Mouse (Mus musculus): ENCODE results near the gene Cfap126.

Gene Cfap126

DNA sequence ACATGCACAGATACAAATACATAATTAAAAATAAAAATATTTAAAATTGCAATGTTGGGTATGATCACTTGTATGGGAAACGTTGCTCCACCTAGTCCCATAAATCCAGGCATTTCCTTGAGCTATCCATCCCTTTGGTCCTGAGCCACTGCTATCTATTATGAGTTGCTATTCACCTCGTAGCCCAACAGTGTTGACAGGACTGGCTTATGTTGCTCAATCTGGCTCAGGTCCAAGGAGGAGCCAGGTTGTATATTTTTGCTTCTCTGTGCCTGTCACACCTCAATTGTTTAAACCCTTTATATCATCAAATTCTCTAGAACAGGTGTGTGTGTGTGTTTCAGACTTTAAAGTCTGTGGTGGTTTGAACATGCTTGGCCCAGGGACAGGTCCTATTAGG, 23.0 kb upstream of the Cfap126 start:
- in situ Hi-C loops (cut with MboI; ENCODE audit: unreplicated experiment in 2 of 2) = no loop called here

DNA sequence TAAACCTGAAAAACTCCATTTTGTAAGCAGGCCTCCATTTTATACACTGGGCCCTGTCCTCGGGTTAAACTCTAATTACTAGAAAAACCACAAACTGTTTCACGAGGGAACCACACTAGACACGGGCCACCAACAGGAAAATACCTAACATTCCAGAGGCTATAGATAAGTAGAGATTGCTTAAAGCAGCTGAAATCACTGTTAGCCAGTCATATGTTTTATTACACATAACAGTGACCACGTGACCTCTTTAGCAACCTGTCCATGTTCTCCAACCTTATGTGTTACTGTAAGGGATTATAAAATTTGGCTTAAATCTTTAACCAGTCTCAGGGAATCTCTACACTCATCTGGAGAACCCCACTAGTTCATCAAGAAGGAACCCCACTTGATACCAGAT, 19.3 kb upstream of the Cfap126 start:
- in situ Hi-C loops (cut with MboI; ENCODE audit: unreplicated experiment in 2 of 2) = no loop called here

DNA sequence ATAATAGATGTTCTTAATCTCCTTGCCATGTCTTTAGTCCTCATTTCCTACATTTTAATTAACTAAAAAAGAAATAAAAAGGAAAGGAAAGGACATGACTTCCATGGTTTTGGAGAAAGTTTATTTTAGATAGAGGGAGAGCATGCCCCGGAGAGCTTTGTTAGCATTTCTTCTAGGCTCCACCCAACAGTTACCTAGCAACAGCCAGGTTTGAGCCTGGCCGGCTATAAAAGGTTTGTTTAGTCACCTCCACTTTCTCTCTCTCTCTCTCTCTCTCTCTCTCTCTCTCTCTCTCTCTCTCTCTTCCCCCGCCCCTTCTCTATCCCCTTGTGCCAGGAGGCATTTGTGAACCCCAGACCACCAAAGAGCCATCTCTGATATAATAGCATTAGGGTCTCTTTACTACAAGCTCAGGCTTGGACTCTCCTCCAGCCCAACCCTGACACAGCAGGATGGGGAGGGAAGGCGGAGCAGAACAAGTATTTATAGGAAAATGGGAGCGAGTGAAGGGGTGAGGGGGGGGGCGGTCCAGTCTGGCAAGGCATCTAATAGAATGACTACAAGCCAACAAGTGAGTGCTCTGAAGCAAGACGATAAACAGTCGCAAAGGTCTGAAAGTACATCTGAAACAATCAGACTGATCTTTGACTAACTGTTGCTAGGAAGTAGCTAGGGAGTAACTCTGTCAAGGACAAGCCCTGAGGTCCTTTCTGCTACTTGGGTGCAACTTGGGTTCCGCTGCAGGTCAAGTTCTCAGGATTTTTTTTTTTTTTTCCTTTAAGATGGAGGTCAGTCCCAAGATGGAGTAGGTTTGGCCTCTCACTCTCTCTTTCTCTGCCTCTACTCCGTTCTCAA, 17.4 kb upstream of the Cfap126 start:
- in situ Hi-C loops (cut with MboI; ENCODE audit: unreplicated experiment in 2 of 2) = no loop called here

DNA sequence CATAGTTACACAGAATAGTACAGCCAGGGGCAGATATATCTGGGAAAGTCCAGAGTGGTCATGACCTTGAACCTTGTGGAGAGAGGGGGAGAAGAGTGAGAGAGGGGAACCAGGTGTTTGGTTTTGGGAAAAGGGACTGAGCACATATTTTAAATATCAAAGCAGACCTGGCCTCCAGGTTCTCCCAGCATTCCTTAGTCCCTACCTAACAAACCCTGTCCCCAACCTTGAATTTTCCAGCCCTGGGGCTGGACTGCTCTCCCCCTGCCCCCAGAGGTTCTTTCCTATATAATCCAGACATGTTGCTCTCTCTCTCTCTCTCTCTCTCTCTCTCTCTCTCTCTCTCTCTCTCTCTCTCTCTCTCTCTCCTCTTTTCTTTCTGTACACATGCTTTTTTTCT, 16.6 kb upstream of the Cfap126 start:
- in situ Hi-C loops (cut with MboI; ENCODE audit: unreplicated experiment in 2 of 2) = no loop called here

DNA sequence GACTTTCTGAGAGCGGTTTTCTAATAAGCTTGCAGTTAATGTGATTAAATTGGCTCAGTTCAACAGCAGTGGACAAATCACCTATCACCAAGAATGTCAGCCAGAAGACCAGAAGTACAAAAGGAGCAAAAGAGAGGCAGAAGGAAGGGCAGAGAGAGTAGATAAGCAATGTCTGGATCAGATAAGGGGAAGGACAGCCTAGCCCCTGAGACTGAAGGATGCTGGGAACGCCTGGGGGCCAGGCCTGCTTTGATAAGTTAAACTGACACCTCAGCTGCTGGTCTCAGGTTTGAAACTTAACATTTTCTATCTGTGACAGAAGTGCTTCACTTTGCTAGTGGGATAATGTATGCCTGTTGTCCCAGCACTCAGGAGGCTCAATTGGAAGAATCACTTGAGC, 16.1 kb upstream of the Cfap126 start:
- in situ Hi-C loops (cut with MboI; ENCODE audit: unreplicated experiment in 2 of 2) = no loop called here

DNA sequence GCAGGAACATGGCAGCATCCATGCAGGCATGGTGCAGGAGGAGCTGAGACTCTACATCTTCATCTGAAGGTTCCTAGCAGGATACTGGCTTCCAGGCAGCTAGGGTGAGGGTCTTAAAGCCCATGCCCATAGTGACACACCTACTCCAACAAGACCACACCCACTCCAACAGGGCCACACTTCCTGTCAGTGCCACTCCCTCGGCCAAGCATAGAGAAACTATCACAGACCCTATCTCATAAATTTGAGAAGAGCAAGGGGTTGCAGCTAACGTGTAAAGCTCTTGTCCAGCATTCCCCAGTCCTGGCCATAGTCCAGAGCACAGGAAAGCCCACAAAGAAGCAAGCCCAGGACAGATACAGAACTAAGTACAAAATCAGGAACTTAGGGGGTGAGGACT, 12.7 kb upstream of the Cfap126 start:
- in situ Hi-C loops (cut with MboI; ENCODE audit: unreplicated experiment in 2 of 2) = loop anchor here (5.0 to 25.0 kb wide), 3 partner anchors 59 to 386 kb away; no protein-coding TSS in a partner anchor

DNA sequence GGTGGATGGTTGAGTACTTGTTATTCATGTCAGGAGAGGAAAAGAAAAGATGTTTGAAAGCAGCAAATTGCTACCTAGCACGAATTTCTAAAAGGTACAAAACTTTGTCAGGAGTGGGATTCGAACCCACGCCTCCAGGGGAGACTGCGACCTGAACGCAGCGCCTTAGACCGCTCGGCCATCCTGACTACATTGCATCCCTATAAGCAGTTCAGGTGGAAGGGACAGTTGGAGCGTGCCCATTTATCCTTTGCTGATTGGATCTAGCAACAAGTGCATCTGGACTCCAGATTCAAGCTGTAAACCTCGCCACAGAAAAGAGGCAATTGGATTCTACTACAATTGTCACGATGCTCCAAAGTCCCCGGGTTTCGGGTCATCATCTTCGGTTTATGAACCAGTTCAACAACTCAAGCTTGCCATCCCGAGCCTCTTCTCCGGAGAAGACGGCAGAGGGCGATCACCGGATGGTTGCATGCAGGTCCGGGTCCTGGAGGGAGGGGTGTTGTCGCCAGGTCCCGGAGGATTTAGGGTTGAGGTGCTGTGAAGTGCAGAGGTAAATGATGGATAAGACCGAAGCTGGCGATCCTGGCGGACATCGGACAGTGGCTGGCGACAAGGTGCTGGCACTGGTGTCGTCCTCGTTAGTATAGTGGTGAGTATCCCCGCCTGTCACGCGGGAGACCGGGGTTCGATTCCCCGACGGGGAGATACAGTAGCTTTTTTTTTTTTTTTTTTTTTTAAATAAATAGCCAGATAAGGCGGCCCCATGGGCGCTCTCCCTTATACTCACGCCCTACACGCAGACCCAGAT, 11.8 kb upstream of the Cfap126 start:
- in situ Hi-C loops (cut with MboI; ENCODE audit: unreplicated experiment in 2 of 2) = loop anchor here (5.0 to 25.0 kb wide), 3 partner anchors 60 to 385 kb away; no protein-coding TSS in a partner anchor

DNA sequence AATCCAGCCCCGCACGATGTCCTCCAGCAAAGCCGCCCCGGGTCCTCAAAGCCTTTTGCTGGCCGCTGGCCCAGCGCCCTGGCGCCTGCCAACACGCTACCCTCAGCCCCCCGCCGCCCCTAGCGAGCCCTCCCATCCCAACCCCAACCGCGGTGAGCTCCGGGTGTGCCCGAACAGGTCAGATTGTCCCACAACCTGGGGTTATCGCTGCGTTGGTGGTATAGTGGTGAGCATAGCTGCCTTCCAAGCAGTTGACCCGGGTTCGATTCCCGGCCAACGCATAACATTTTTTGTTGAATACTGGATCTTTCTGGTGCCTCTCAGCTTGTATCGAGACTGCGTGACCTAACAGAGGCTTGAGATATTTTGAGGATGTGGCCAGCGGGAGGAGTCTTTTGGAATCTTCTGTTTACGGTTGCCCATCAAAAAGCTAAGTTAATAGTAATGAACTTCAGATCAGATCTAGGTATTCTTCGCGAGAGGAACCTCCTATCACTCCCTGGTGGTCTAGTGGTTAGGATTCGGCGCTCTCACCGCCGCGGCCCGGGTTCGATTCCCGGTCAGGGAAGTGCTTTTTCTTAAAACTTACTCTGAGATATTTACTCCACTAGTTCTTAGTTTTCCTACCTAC, 11.1 kb upstream of the Cfap126 start:
- in situ Hi-C loops (cut with MboI; ENCODE audit: unreplicated experiment in 2 of 2) = loop anchor here (5.0 to 25.0 kb wide), 3 partner anchors 60 to 385 kb away; no protein-coding TSS in a partner anchor

DNA sequence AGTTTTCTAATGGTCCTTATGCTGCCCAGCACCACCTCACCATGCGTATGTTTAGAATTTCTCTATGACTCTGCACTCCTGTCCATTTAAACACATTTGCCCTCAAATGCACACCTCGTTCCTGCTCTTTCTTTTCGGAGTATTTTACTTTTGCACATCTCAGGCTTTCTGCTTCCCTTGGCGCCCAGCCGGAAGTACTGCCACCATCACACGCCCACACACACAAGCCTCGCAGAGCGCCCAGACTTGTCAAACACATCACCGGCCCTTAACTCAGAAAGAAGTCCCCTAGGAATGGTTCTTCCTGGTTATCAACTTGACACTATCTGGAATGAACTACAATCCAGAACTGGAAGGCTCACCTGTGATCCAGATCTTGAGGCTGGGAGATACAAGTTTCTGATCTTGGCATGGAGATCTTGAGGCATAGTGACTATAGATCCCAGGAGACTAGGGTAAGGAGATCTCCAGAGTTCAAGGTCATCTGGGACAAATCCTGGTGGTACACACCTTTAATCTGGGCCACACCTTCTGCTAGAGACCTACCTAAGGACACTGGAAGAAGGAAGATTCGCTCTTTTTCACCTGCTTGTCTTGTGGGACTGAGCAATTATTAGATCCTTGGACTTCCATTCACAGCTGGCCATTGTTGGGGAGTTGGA, 10.4 kb upstream of the Cfap126 start:
- in situ Hi-C loops (cut with MboI; ENCODE audit: unreplicated experiment in 2 of 2) = loop anchor here (5.0 to 25.0 kb wide), 3 partner anchors 61 to 384 kb away; no protein-coding TSS in a partner anchor

DNA sequence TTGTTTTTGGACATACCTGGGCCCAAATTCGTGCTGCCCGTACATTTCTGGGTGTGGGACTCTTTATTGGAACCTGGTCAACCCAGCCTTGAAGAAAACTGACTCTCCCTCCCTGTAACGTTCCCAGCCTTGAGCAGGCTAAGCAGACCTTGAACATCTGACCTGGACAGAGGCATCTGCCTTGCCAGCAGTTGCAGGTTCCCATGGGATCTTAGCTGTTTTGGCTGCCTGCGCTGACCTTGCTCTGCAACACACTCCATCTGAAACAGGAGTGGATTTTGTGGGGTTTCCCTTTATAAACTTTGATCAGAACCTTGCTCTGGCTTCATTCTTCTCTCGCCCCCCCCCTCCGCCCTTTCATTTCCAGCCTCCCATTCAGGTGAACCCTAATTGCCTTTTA, 8.5 kb upstream of the Cfap126 start:
- in situ Hi-C loops (cut with MboI; ENCODE audit: unreplicated experiment in 2 of 2) = loop anchor here in 1 of 2 experiments (25.0 kb wide), 1 partner anchor 382 kb away; no protein-coding TSS in a partner anchor

DNA sequence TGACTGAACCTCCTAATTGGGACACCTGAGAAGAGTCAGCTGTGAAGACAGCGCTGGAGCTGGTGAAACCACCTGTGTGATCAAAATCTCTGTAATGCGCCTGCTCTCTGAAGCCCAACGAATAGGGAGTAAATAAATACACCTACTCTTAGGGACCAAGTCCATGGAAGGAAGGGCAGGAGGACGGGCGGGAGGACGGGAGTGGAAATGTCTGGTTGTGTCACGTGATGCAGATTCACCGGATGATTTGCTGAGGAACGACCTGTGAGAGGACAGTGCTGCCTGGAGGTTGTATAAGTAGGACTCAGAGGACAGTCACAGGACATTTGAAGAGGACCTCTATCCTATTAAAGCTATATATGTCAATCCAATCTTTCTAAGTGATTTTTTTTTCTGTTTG, 4.1 kb upstream of the Cfap126 start:
- in situ Hi-C loops (cut with MboI; ENCODE audit: unreplicated experiment in 2 of 2) = loop anchor here (5.0 to 25.0 kb wide), 3 partner anchors 212 to 385 kb away; no protein-coding TSS in a partner anchor

DNA sequence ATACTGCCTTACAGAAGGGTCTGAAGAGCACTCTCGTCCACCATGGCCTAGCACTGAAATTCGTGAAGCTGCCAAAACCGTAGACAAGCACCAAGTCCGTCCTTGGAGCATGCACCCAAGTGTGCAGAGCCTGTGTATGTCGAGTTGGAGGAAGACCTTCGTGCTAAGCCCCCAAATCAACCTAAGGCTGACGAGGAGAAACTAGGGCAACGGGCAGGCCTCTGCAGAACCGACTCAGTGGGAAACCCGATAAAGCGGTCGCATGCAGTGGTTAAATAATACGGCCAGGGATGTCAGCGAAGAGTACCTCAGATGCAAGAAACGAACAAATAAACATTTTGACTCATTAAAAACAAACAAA, 3.1 kb upstream of the Cfap126 start:
- in situ Hi-C loops (cut with MboI; ENCODE audit: unreplicated experiment in 2 of 2) = loop anchor here (5.0 to 25.0 kb wide), 3 partner anchors 213 to 384 kb away; no protein-coding TSS in a partner anchor

DNA sequence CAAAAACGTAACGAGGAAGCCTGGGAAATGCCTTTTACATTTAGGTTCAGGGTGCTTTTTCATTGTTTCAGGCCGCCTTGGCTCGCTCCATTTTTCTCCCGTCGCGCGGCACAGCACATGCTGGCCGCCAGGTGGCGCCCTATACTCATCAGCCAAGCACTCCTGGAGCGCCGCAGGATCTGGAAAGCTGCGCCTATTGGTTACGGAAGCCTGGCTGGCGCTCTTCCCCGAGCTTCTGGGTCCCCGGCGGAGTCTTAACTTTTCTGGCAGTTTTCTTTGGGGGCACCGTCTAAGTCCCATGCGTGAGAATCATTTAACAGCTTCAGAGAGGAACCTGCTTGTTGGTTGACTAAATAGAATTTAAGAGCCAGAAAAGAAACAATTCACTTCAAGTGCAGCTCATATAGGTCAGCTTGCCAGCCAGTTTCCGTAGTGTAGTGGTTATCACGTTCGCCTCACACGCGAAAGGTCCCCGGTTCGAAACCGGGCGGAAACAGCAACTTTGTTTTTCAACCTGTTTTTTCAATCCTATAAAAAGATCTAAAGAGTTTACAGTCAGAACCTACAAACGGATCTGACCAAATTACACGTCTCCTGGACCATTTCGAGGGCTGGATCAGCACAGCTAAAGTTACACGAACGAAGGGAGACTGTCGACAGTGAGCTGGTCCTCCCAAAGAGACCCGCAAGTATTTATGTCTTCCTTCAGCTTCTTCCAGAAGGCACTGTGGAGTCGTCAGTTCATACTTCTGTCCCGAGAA, 2.5 kb upstream of the Cfap126 start:
- in situ Hi-C loops (cut with MboI; ENCODE audit: unreplicated experiment in 2 of 2) = loop anchor here (5.0 to 25.0 kb wide), 3 partner anchors 214 to 384 kb away; no protein-coding TSS in a partner anchor

DNA sequence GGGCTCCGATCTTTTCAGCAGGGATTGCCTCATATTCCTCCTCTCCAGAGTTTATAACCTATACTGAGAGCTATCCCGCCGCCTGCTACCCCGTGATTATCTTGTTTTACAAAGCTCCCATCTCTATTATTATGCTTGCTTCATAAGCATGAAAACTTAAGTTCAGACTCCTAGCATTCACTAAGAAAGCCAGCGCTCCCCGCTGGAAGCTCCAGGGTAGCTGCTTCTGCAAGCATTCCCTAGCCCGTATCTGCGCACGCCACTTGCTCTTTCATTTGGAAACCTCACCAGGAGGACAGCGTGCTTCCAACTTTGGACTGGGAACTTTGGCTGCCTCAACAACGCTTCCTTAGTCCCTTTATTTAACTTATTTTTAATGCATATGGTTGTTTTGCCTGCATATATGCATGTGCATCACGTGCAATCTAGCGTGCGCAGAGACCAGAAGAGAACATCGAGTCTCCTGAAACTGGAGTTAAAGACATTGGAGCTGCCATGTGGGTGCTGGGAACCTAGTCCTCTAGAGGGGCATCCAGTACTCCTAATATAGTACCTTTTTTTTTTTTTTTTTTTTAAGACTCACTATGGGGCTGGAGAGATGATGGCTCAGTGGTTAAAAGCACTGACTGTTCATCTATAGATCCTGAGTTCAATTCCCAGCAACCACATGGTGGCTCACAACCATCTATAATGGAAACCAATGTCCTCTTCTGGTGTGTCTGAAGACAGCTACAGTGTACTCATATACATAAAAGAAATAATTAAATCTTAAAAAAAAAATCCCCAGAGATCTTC, 1.7 kb upstream of the Cfap126 start:
- in situ Hi-C loops (cut with MboI; ENCODE audit: unreplicated experiment in 2 of 2) = loop anchor here (5.0 to 25.0 kb wide), 3 partner anchors 215 to 383 kb away; no protein-coding TSS in a partner anchor

DNA sequence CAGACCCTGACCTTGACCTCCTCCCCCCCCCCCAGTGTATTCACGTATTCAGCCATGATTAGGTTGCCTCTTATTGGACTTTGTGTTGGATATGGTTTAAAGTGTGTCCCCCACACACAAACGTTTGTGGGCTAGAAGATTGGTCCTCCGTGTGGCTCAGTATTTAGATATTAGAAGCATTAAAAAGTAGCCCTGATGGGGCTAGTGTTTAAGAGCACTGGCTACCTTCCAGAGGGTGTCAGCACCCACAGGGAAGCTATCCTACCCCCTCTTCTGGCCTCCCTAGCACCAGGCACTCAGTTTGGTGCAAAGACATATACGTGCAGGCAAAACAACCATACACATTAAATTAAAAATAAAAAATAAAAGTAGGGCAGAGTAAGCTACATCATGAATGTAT, 732 bp upstream of the Cfap126 start:
- in situ Hi-C loops (cut with MboI; ENCODE audit: unreplicated experiment in 2 of 2) = loop anchor here (5.0 to 25.0 kb wide), 3 partner anchors 216 to 382 kb away; no protein-coding TSS in a partner anchor

DNA sequence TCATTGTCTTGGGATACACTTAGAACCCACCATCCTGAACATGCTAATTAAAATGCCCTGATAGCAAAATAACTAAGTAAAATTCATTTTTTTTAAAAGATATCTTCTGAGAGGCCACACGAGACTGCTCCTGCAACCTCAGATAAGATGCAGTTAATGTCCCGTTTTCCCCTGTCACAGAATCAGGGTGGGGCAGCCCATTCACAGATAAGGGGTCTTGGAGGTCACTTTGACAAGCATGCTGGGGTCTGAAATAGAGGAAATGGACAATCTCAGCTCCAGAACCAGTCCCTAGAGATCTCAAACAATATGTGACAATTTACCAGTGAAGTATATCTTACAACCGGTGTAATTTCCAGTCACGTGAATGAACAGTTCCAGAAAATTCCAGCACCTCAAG, 2.6 kb downstream of the Cfap126 start:
- in situ Hi-C loops (cut with MboI; ENCODE audit: unreplicated experiment in 2 of 2) = loop anchor here (5.0 to 25.0 kb wide), 5 partner anchors 106 to 379 kb away; partner anchors contain the start of genes Tomm40l (in 2 of the 2), Adamts4 (in 1 of the 2) and Ndufs2 (in 1 of the 2)

DNA sequence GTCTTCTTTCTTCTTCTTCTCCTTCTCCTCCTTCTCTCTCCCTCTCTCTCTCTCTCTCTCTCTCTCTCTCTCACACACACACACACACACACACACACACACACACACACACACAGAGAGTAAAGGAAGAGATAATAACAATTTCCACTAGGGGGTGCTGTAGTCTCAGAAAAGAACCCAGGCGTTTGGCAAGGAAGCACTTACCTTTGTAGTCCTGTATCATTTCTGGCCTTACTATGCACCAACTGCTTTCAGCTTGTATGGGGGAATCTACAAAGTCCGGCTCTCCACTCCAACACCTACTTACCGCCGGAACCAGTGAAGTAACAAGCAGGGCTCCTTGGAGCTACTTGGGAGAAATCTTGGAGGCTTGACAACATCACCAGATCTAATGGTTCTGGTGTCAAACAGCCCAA, 4.6 kb downstream of the Cfap126 start:
- in situ Hi-C loops (cut with MboI; ENCODE audit: unreplicated experiment in 2 of 2) = loop anchor here (5.0 to 25.0 kb wide), 5 partner anchors 104 to 377 kb away; partner anchors contain the start of genes Tomm40l (in 2 of the 2), Adamts4 (in 1 of the 2) and Ndufs2 (in 1 of the 2)

DNA sequence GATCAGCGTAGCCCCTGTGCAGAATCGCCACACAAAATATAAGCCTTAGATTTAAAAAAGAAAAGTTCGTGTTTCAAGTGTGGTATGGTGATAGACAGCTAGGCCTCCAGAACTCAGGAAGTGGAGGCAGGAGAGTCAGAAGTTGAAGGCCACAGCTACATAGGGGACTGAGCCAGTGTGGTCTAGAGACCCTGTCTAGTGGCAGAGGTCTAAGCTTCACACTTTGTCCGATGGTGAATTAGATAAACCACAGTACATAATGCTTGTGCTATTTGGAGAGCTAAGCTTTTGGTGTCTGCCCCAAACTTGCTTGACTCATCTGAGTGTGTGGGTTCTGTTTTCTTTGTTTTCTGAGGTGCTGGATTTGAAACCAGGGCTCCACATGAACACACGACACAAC, 5.3 kb downstream of the Cfap126 start:
- in situ Hi-C loops (cut with MboI; ENCODE audit: unreplicated experiment in 2 of 2) = loop anchor here (5.0 to 25.0 kb wide), 5 partner anchors 103 to 376 kb away; partner anchors contain the start of genes Tomm40l (in 2 of the 2), Adamts4 (in 1 of the 2) and Ndufs2 (in 1 of the 2)

Data from v-Abl transformed pro-B cells (cell line).